Mouse (Mus musculus): ENCODE results near the gene Vmn2r9. TPM values are rescaled to one million over a fixed set of nuclear protein-coding genes. Genes with fewer than 3 reads are reported as not detected.
"Not testable (repeated sequence)": the region's sequence is repeated elsewhere in the genome, so short reads cannot be mapped to it uniquely, and the experiment has no call there.

Vmn2r9 gene
- not detected in 2 replicates for polyA plus RNA-seq (2015; fragmentation: Nextera tagmentation; extraction: Ambion mirVana)

DNA sequence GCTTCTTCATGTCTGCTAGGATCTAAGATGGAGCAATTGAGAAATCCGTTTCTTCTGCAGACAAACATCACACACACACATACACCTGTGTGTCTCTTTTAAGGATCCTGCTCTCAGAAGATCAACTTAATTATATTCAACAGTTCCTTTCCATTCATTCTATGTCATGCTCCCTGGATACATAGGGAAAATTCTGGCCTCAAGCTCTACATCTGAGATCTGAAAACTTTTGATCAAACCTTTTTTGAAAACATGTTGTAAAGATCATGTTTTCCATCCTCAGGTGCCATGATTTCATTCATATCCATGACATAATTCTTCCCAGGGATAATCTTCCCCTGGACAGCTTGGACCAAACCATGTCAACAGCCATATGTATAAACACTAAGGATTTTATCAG is at the start of gene Vmn2r9:
Gene Vmn2r9 (minus strand): TSS at position 101 of the 400 bp plus-strand sequence.
- not testable (repeated sequence) for ATAC-seq (ENCODE audit: borderline replicate concordance, extremely low read depth, low FRiP score, low TSS enrichment); H3K4me2 ChIP-seq; H3K27me3 ChIP-seq; H3K27ac ChIP-seq; H3K36me3 ChIP-seq; H3K9ac ChIP-seq; H3K9me3 ChIP-seq; H3K4me3 ChIP-seq; H3K4me1 ChIP-seq
- WGBS, result 45% methylated on average over 1 of the region's 1 CpGs

DNA sequence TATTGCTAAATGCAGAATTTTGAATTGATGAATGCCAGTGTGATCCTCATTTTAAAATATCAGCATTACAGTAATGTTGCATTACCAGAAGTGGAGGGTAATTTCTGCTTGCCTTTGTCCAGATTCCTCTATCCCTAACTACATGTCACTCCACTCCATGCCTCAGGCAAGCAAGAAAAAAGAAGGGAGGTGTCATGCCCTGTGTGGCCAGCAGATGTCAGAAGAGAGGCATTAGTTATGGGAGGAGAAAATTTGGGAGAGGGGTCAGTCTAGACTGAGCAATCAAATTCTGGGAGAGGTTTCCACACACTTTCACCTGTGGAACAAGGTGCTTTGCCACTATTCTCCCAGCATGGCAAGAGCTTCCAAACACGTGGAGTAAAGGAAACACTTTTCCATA is 14.3 kb upstream of the Vmn2r9 start:
- ATAC-seq (ENCODE audit: borderline replicate concordance, extremely low read depth, low FRiP score, low TSS enrichment); H3K4me1 ChIP-seq; H3K27me3 ChIP-seq; H3K9ac ChIP-seq; H3K36me3 ChIP-seq; H3K4me2 ChIP-seq; H3K9me3 ChIP-seq; H3K27ac ChIP-seq; H3K4me3 ChIP-seq: not testable (repeated sequence)
- whole genome bisulfite sequencing, result 13% methylated on average over 1 of the region's 1 CpGs

DNA sequence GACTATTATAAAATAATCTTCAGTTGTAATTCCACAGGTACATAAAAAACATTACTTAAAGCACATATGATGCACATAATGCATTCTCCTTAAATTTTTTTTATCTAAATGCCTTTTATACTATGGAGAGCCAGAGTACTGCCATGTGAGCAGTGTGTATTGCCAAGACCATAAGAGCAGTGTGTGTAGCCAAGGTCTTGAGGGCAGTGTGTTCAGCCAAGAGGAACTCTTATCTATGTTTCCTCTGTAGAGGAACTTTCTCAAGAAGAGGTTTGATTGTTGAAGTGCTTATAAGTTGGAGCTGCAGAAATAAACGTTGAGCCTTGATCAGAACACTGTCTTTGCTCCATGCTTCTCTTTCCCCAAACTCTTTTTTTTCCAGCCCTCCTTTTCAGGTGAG is 2.9 kb downstream of the Vmn2r9 start:
- ATAC-seq (ENCODE audit: borderline replicate concordance, extremely low read depth, low FRiP score, low TSS enrichment), result no peak
- Histone ChIP-seq H3K4me1 (no peaks in the 10 kb centered on the region), H3K27me3 (no peaks in the 10 kb centered on the region), H3K9ac (no peak overlapping the region), H3K27ac (no peak overlapping the region), H3K4me3 (no peak overlapping the region), H3K36me3 (no peaks in the 10 kb centered on the region), H3K4me2 (no peak overlapping the region), H3K9me3 (no peaks in the 10 kb centered on the region)
- WGBS, result 20% methylated on average over 1 of the region's 1 CpGs

DNA sequence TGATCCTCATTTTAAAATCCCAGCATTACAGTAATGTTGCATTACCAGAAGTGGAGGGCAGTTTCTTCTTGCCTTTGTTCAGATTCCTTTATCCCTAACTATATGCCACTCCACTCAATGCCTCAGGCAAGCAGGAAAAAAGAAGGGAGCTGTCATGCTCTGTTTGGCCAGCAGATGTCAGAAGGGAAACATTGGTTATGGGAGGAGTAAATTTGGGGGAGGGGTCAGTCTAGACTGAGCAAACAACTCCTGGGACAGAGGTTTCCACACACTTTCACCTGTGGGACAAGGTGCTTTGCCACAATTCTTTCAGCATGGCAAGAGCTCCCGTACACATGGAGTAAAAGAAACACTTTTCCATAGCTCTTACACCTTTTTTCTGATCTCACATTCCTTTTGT is 16.2 kb downstream of the Vmn2r9 start:
- no peak for ATAC-seq (ENCODE audit: borderline replicate concordance, extremely low read depth, low FRiP score, low TSS enrichment)

DNA sequence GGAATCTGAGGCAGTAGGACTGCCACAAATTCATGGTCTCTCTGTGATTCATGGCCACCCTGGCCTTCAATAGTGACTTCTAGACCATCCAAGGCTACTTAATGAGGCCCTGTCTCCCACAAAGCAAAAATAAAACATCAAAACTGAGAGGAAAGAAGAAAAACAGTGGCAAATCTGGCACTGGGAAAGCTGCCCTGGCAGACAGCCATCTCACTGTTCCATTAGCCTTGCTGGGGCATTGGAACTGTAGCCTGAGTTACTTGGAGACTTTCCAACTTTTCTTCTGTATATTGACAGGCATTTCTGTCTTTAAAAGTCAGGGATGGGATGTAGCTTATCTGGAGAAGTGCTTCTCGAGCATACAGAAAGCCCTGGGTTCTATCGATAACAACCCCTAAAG is 29.1 kb downstream of the Vmn2r9 start:
- H3K27ac ChIP-seq, result no peak overlapping the region
- no peaks in the 10 kb centered on the region for H3K27me3 ChIP-seq
- no peaks in the 10 kb centered on the region for H3K36me3 ChIP-seq
- 71% methylated on average over 2 of the region's 2 CpGs for WGBS
- H3K9ac ChIP-seq, result no peak overlapping the region
- H3K9me3 ChIP-seq, result no peaks in the 10 kb centered on the region
- no peak overlapping the region for H3K4me3 ChIP-seq
- no peaks in the 10 kb centered on the region for H3K4me1 ChIP-seq
- no peak for ATAC-seq (ENCODE audit: borderline replicate concordance, extremely low read depth, low FRiP score, low TSS enrichment)
- no peak overlapping the region for H3K4me2 ChIP-seq

More for the DNA sequence above, 16.2 kb downstream of the Vmn2r9 start:
- H3K4me3 ChIP-seq, result no peak overlapping the region
- no peak overlapping the region for H3K27ac ChIP-seq
- H3K9me3 ChIP-seq, result no peaks in the 10 kb centered on the region
- H3K9ac ChIP-seq, result no peak overlapping the region
- H3K4me1 ChIP-seq, result no peaks in the 10 kb centered on the region
- no peaks in the 10 kb centered on the region for H3K27me3 ChIP-seq
- H3K4me2 ChIP-seq, result no peak overlapping the region
- H3K36me3 ChIP-seq, result no peaks in the 10 kb centered on the region
- WGBS, result 45% methylated on average over 1 of the region's 1 CpGs

DNA sequence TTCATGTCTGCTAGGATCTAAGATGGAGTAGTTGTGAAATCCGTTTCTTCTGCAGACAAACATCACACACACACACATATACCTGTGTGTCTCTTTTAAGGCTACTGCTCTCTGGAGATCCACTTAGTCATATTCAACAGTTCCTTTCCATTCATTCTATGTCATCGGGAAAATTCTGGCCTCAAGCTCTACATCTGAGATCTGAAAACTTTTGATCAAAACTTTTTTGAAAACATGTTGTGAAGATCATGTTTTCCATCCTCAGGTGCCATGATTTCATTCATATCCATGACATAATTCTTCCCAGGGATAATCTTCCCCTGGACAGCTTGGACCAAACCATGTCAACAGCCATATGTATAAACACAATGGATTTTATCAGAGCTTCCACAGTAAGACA is 43.7 kb downstream of the Vmn2r9 start, which contains the start of gene Vmn2r8:
Gene Vmn2r8 (minus strand): TSS at position 101 of the 400 bp plus-strand sequence.
- not testable (repeated sequence) for H3K9ac ChIP-seq; H3K36me3 ChIP-seq; H3K4me2 ChIP-seq; ATAC-seq (ENCODE audit: borderline replicate concordance, extremely low read depth, low FRiP score, low TSS enrichment); H3K9me3 ChIP-seq; H3K27ac ChIP-seq; H3K4me3 ChIP-seq; H3K27me3 ChIP-seq; H3K4me1 ChIP-seq
- WGBS, result 70% methylated on average over 2 of the region's 2 CpGs

DNA sequence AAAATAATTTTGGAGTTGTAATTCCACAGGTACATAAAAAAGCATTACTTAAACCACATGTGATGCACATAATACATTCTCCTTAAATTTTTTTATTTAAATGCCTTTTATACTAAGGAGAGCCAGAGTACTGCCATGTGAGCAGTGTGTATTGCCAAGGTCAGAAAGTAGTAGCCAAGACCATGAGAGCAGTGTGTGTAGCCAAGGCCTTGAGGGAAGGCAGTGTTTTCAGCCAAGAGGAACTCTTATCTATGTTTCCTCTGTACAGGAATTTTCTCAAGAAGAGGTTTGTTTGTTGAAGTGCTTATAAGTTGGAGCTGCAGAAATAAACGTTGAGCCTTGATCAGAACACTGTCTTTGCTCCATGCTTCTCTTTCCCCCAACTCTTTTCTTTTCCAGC is 48.8 kb downstream of the Vmn2r9 start:
- Histone ChIP-seq H3K9me3 (no peaks in the 10 kb centered on the region), H3K27me3 (no peaks in the 10 kb centered on the region), H3K4me2 (no peak overlapping the region), H3K4me1 (no peaks in the 10 kb centered on the region), H3K9ac (no peak overlapping the region), H3K4me3 (no peak overlapping the region), H3K27ac (no peak overlapping the region), H3K36me3 (no peaks in the 10 kb centered on the region)
- no peak; the same call in 1 of the 2 replicates for ATAC-seq (ENCODE audit: borderline replicate concordance, extremely low read depth, low FRiP score, low TSS enrichment)
- 12% methylated on average over 1 of the region's 1 CpGs for WGBS

DNA sequence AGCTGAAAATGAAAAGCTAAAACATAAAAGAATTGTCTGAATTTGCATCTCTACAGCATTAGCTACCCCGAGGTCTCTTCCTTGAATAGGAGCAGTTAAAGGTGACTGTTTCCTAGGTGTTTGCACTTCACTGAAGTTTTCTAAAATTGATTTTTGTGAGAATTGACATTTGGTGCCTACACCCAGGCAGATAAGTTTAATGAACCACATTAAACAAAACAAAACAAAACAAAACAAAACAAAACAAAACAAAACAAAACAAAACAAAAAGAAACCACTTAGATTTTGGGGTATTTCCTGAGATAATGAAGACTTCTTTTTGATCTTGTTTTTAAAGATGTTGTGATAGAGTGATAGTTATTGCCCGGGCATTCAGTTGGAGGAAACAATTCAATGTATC is 57.1 kb downstream of the Vmn2r9 start, which contains the start of gene Tmed11:
Gene Tmed11 (minus strand): TSS at position 101 of the 400 bp plus-strand sequence.
- WGBS, result 67% methylated on average over 2 of the region's 2 CpGs
- H3K4me2 ChIP-seq, result not testable (repeated sequence)

DNA sequence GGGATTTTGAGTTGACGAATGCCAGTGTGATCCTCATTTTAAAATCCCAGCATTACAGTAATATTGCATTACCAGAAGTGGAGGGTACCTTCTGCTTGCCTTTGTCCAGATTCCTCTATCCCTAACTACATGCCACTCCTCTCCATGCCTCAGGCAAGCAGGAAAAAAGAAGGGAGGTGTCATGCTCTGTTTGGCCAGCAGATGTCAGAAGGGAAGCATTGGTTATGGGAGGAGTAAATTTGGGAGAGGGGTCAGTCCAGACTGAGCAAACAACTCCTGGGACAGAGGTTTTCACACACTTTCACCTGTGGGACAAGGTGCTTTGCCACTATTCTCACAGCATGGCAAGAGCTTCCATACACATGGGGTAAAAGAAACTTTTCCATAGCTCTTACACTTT is 62.0 kb downstream of the Vmn2r9 start:
- WGBS, result 40% methylated on average over 1 of the region's 1 CpGs
- H3K4me1 ChIP-seq; H3K27me3 ChIP-seq; H3K4me3 ChIP-seq; H3K36me3 ChIP-seq; H3K4me2 ChIP-seq; ATAC-seq (ENCODE audit: borderline replicate concordance, extremely low read depth, low FRiP score, low TSS enrichment); H3K27ac ChIP-seq; H3K9me3 ChIP-seq; H3K9ac ChIP-seq: not testable (repeated sequence)

More for the DNA sequence above, 57.1 kb downstream of the Vmn2r9 start, which contains the start of gene Tmed11:
- H3K27me3 ChIP-seq; H3K9me3 ChIP-seq; ATAC-seq (ENCODE audit: borderline replicate concordance, extremely low read depth, low FRiP score, low TSS enrichment); H3K36me3 ChIP-seq; H3K9ac ChIP-seq; H3K27ac ChIP-seq; H3K4me3 ChIP-seq; H3K4me1 ChIP-seq: not testable (repeated sequence)

Other genes with a start within 250 kb of the Vmn2r9 start
- 46.5 and 49.0 TPM in 2 replicates for gene Gak, start 222.8 kb downstream of the Vmn2r9 start, polyA plus RNA-seq (2015; fragmentation: Nextera tagmentation; extraction: Ambion mirVana)
- gene Tmem175, start 222.8 kb downstream of the Vmn2r9 start, polyA plus RNA-seq (2015; fragmentation: Nextera tagmentation; extraction: Ambion mirVana), result 28.3 and 29.5 TPM in 2 replicates
- gene Idua, start 192.3 kb downstream of the Vmn2r9 start, polyA plus RNA-seq (2015; fragmentation: Nextera tagmentation; extraction: Ambion mirVana), result 12.1 and 14.5 TPM in 2 replicates
- 10.7 and 11.7 TPM in 2 replicates for gene Dgkq, start 182.9 kb downstream of the Vmn2r9 start, polyA plus RNA-seq (2015; fragmentation: Nextera tagmentation; extraction: Ambion mirVana)
- 0.39 and 0.50 TPM in 2 replicates for gene Slc26a1, start 177.0 kb downstream of the Vmn2r9 start, polyA plus RNA-seq (2015; fragmentation: Nextera tagmentation; extraction: Ambion mirVana)
- gene Fgfrl1, start 160.2 kb downstream of the Vmn2r9 start, polyA plus RNA-seq (2015; fragmentation: Nextera tagmentation; extraction: Ambion mirVana), result 35.8 and 36.3 TPM in 2 replicates
- not detected in 2 replicates for gene Rnf212, start 77.6 kb downstream of the Vmn2r9 start, polyA plus RNA-seq (2015; fragmentation: Nextera tagmentation; extraction: Ambion mirVana)
- not detected in 2 replicates for gene Tmed11, start 57.2 kb downstream of the Vmn2r9 start, polyA plus RNA-seq (2015; fragmentation: Nextera tagmentation; extraction: Ambion mirVana)
- gene Vmn2r8, start 43.8 kb downstream of the Vmn2r9 start, polyA plus RNA-seq (2015; fragmentation: Nextera tagmentation; extraction: Ambion mirVana), result not detected in 2 replicates
- gene Vmn2r10, start 153.9 kb upstream of the Vmn2r9 start, polyA plus RNA-seq (2015; fragmentation: Nextera tagmentation; extraction: Ambion mirVana), result not detected in 2 replicates
- not detected in 2 replicates for gene Vmn2r11, start 207.0 kb upstream of the Vmn2r9 start, polyA plus RNA-seq (2015; fragmentation: Nextera tagmentation; extraction: Ambion mirVana)
- gene Vmn2r12, start 245.3 kb upstream of the Vmn2r9 start, polyA plus RNA-seq (2015; fragmentation: Nextera tagmentation; extraction: Ambion mirVana), result not detected in 2 replicates